Mouse (Mus musculus) spleen, adult 2 months (tissue): ENCODE data around the gene Arfgef3.

Source experiments
- CTCF ChIP-seq: fragments of 200-500 bp; IDR thresholded peaks from 2 replicates; pipeline ENCODE4 v1.5.1; 2011; ENCODE audit warnings: mild to moderate bottlenecking, inconsistent platforms; ENCODE audit not compliant: insufficient read depth, insufficient read length, insufficient replicate concordance; ENCODE audit errors: extremely low read depth
- POLR2A ChIP-seq: fragments of 200-500 bp; IDR thresholded peaks from 2 replicates; pipeline ENCODE4 v1.6.1; 2011; ENCODE audit warnings: low read depth, low read length, inconsistent platforms

- TF ChIP-seq CTCF (no peak), POLR2A (no peak)
These were observed 62.9 kb downstream of the Arfgef3 start for GRCm38 (mm10) chr10:18680661-18681384.
